Mouse (Mus musculus): ENCODE results near the gene Sparc.

- TF ChIP-seq POLR2A (IDR thresholded peaks at IDR 0.05; ENCODE audit: borderline replicate concordance, low read depth, low read length): no peak
- 0 out of 2 replicates have a peak, but pooled peaks have one; percentile 1 for TF ChIP-seq CTCF (IDR thresholded peaks at IDR 0.05; ENCODE audit: low read depth, low read length)
These were observed 45.0 kb upstream of the Sparc start for GRCm38 (mm10) chr11:55468012-55468411.

Data from bone marrow macrophage, adult 2 months (primary cell).